Mouse (Mus musculus): Measurements from ENCODE around the gene Stard3.

DNA sequence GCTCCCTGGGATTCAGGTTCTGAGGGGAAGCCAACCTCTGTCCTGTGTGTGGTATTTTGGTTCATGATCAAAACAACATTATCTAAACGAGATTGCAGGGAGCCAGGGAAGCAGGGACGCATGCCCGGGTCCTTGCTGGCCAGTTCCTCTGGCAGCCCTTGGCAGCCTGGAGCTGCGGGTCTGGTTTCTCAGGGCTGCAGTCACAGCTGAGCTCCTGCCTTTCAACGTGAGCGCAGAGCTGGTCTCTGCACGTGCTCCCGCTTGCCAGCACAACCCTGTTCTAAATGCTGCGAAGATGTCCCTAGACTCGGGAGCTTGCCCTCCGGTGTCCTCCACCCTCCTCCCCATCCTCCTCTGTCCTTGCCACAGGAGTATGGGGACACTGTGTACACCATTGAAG is 19.6 kb downstream of the Stard3 start:
- no peak for TF ChIP-seq POLR2A (IDR thresholded peaks at IDR 0.05; ENCODE audit: low read depth, low read length)
- no peak for TF ChIP-seq CTCF (IDR thresholded peaks at IDR 0.05; ENCODE audit: extremely low read depth, insufficient read length, insufficient replicate concordance, low read depth, low read length)
